Mouse (Mus musculus) brain, embryonic 14.5 days (tissue): ENCODE measurements around the gene Sulf2.

Source experiments
- CTCF ChIP-seq: fragments of 200-500 bp; IDR thresholded peaks from 2 replicates; pipeline ENCODE4 v1.5.1; 2012; ENCODE audit warnings: inconsistent platforms, mild to moderate bottlenecking, moderate library complexity, borderline replicate concordance; ENCODE audit not compliant: insufficient read depth, insufficient read length; ENCODE audit errors: extremely low read depth
- POLR2A ChIP-seq: fragments of 200-500 bp; IDR thresholded peaks from 2 replicates; pipeline ENCODE4 v1.6.1; 2012; ENCODE audit warnings: mild to moderate bottlenecking, inconsistent platforms, borderline replicate concordance; ENCODE audit not compliant: poor library complexity, insufficient read depth, insufficient read length, severe bottlenecking; ENCODE audit errors: extremely low read depth

GRCm38 (mm10) chr2:166071889-166072288, 83.6 kb downstream of the Sulf2 start:
- TF ChIP-seq POLR2A, result no peak
- TF ChIP-seq CTCF, result no peak
